In genomic region chr7:29785023-29785422, GRCm38 (mm10) we compare ENCODE assay signal across 10 mouse cellular contexts. TPM values are rescaled to one million over a fixed set of nuclear protein-coding genes. Genes with fewer than 3 reads are reported as not detected.
DNase-seq lines count a peak whose midpoint lies in the region; ATAC-seq and TF ChIP-seq lines count a peak whose summit lies in the region.
"Had no signal": no experiment of that assay in that cellular context is flagged by ENCODE, and none has a peak within 500 bp of the region (broad histone marks: within the 10 kb centered on the region; RNA-seq: fewer than 3 reads in every experiment).

No protein-coding gene starts in this region.

- H3K9ac ChIP-seq in heart, embryonic 12.5 days = peak overlapping the region; percentile 61; the same call in 1 of the 2 replicates
- peak overlapping the region; percentile 94 for H3K9ac ChIP-seq in forebrain, postnatal 0 days
- no peak overlapping the region for H3K9ac ChIP-seq in liver, embryonic 16.5 days (ENCODE audit: low read depth, low read length)

- no peaks in the 10 kb centered on the region for H3K9me3 ChIP-seq in heart, embryonic 12.5 days (replicated peaks)
- no peaks in the 10 kb centered on the region for H3K9me3 ChIP-seq in forebrain, postnatal 0 days (ENCODE audit: low read length)
- H3K9me3 ChIP-seq in liver, embryonic 16.5 days (replicated peaks; ENCODE audit: control insufficient read depth, low read length) = no peaks in the 10 kb centered on the region; the same call in 1 of the 2 replicates

- H3K4me3 ChIP-seq in heart, embryonic 12.5 days = peak overlapping the region; percentile 91
- H3K4me3 ChIP-seq in forebrain, postnatal 0 days (ENCODE audit: low read depth, low read length) = peak overlapping the region; percentile 87
- H3K4me3 ChIP-seq in liver, embryonic 16.5 days (ENCODE audit: low read depth, low read length) = no peak overlapping the region

- peaks cover 41% of the 10 kb centered on the region for H3K36me3 ChIP-seq in heart, embryonic 12.5 days
- peaks cover 27% of the 10 kb centered on the region for H3K36me3 ChIP-seq in forebrain, postnatal 0 days (ENCODE audit: insufficient read depth)
- H3K36me3 ChIP-seq in liver, embryonic 16.5 days (ENCODE audit: control insufficient read depth, insufficient read depth) = no peaks in the 10 kb centered on the region

- peak overlapping the region; percentile 80 for H3K4me2 ChIP-seq in heart, embryonic 12.5 days
- H3K4me2 ChIP-seq in forebrain, postnatal 0 days (ENCODE audit: low read depth) = peak overlapping the region; percentile 78
- H3K4me2 ChIP-seq in liver, embryonic 16.5 days (ENCODE audit: low read depth, low read length) = peak overlapping the region; percentile 87

- WGBS in heart, embryonic 12.5 days = 59% methylated on average over 8 of the region's 8 CpGs
- WGBS in forebrain, postnatal 0 days = 33% methylated on average over 8 of the region's 8 CpGs
- WGBS in liver, embryonic 16.5 days (ENCODE audit: insufficient replicate concordance) = 59% methylated on average over 8 of the region's 8 CpGs

- no peak for ATAC-seq in heart, embryonic 12.5 days (ENCODE audit: insufficient number of reproducible peaks, low FRiP score)
- no peak for ATAC-seq in forebrain, postnatal 0 days
- ATAC-seq in liver, embryonic 16.5 days (ENCODE audit: low read depth) = no peak
- no peak for ATAC-seq in megakaryocyte, adult 5-6 weeks (ENCODE audit: poor library complexity, severe bottlenecking)

- no peak overlapping the region for H3K27ac ChIP-seq in heart, embryonic 12.5 days (ENCODE audit: poor library complexity, severe bottlenecking)
- H3K27ac ChIP-seq in forebrain, postnatal 0 days (ENCODE audit: low read depth, low read length) = no peak overlapping the region
- H3K27ac ChIP-seq in liver, embryonic 16.5 days (ENCODE audit: low read length) = no peak overlapping the region

- H3K27me3 ChIP-seq in heart, embryonic 12.5 days (replicated peaks) = no peaks in the 10 kb centered on the region
- H3K27me3 ChIP-seq in forebrain, postnatal 0 days (ENCODE audit: insufficient read depth, low read length) = no peaks in the 10 kb centered on the region
- H3K27me3 ChIP-seq in liver, embryonic 16.5 days (ENCODE audit: control insufficient read depth, insufficient read depth, low read depth, low read length) = no peaks in the 10 kb centered on the region

- no peak for DNase-seq in heart, adult 8-10 months (ENCODE audit: low spot score)
- peak; percentile 45 for DNase-seq in NIH3T3 (ENCODE audit: low read depth)
- DNase-seq in forebrain, postnatal 0 days = peak; percentile 12
- no peak for DNase-seq in c-Kit-positive CD71-positive TER-119-positive erythroid progenitor cells, embryonic 14.5 days (ENCODE audit: low spot score)
- no peak for DNase-seq in cerebellum, postnatal 36 days
- DNase-seq: thymus, adult 2 months had no signal

- no peak for TF ChIP-seq CTCF in forebrain, postnatal 0 days (IDR thresholded peaks at IDR 0.05; ENCODE audit: low read depth)

- H3K4me1 ChIP-seq in heart, embryonic 12.5 days (replicated peaks) = peaks cover 7% of the 10 kb centered on the region
- 0 out of 2 replicates have a peak, but pooled peaks cover 4% of the 10 kb centered on the region for H3K4me1 ChIP-seq in forebrain, postnatal 0 days (ENCODE audit: insufficient read depth)
- H3K4me1 ChIP-seq in liver, embryonic 16.5 days (ENCODE audit: control insufficient read depth, low read depth, low read length) = peaks cover 3% of the 10 kb centered on the region; the same call in 1 of the 2 replicates

RNA-seq across cellular contexts. Expression of gene Zfp30, which starts 1.2 kb away (rescaled TPM):
- polyA plus RNA-seq in heart, embryonic 12.5 days (2016; fragmentation: Nextera tagmentation; extraction: Ambion mirVana) = 4.4 and 4.5 TPM in 2 replicates
- total RNA-seq in heart, adult 8-10 months (2022) = 1 to 10 TPM; 4.3 to 6.2 (median 5.1) TPM
- total RNA-seq in forebrain, postnatal 0 days (2014; rRNA removed) = 11.3 and 14.4 TPM in 2 replicates
- polyA plus RNA-seq in forebrain, postnatal 0 days (2015; fragmentation: Nextera tagmentation; extraction: Ambion mirVana) = 10.2 and 11.4 TPM in 2 replicates
- polyA plus RNA-seq in liver, embryonic 16.5 days (2015; fragmentation: Nextera tagmentation; extraction: Ambion mirVana) = 0.72 and 0.86 TPM in 2 replicates
- 0.25 TPM in 1 of 2 replicates, not detected in the other for total RNA-seq in megakaryocyte, adult 5-6 weeks (2015)
- not detected in 2 replicates for total RNA-seq in megakaryocyte, adult 5-6 weeks (2017)
- total RNA-seq: monocyte, adult 5-6 weeks had no signal

RNA-seq across cellular contexts. Expression of gene Zfp84, which starts 16.7 kb away (rescaled TPM):
- 10.5 and 10.6 TPM in 2 replicates for polyA plus RNA-seq in heart, embryonic 12.5 days (2016; fragmentation: Nextera tagmentation; extraction: Ambion mirVana)
- total RNA-seq in heart, adult 8-10 months (2022) = 10 to 100 TPM in 3 of 4 experiments, 1 to 10 TPM in 1; 9.9 to 12.2 (median 10.7) TPM
- 16.7 and 19.0 TPM in 2 replicates for total RNA-seq in forebrain, postnatal 0 days (2014; rRNA removed)
- 5.8 and 6.9 TPM in 2 replicates for polyA plus RNA-seq in forebrain, postnatal 0 days (2015; fragmentation: Nextera tagmentation; extraction: Ambion mirVana)
- 3.4 and 3.8 TPM in 2 replicates for polyA plus RNA-seq in liver, embryonic 16.5 days (2015; fragmentation: Nextera tagmentation; extraction: Ambion mirVana)
- 9.6 and 14.7 TPM in 2 replicates for total RNA-seq in megakaryocyte, adult 5-6 weeks (2015)
- total RNA-seq in megakaryocyte, adult 5-6 weeks (2017) = 12.3 and 15.7 TPM in 2 replicates

RNA-seq across cellular contexts. Expression of gene Zfp790, which starts 30.9 kb away (rescaled TPM):
- polyA plus RNA-seq in heart, embryonic 12.5 days (2016; fragmentation: Nextera tagmentation; extraction: Ambion mirVana) = 10.9 and 11.4 TPM in 2 replicates
- total RNA-seq in heart, adult 8-10 months (2022) = 10 to 100 TPM in 3 of 4 experiments, 1 to 10 TPM in 1; 10.0 to 13.4 (median 11.8) TPM
- 15.6 and 16.9 TPM in 2 replicates for total RNA-seq in forebrain, postnatal 0 days (2014; rRNA removed)
- 9.3 and 12.2 TPM in 2 replicates for polyA plus RNA-seq in forebrain, postnatal 0 days (2015; fragmentation: Nextera tagmentation; extraction: Ambion mirVana)
- 3.4 and 4.1 TPM in 2 replicates for polyA plus RNA-seq in liver, embryonic 16.5 days (2015; fragmentation: Nextera tagmentation; extraction: Ambion mirVana)
- 4.8 and 5.6 TPM in 2 replicates for total RNA-seq in megakaryocyte, adult 5-6 weeks (2015)
- total RNA-seq in megakaryocyte, adult 5-6 weeks (2017) = 9.0 and 9.1 TPM in 2 replicates

RNA-seq across cellular contexts. Expression of gene Catsperg2, which starts 58.2 kb away (rescaled TPM):
- polyA plus RNA-seq in heart, embryonic 12.5 days (2016; fragmentation: Nextera tagmentation; extraction: Ambion mirVana) = not detected in 2 replicates
- not detected for total RNA-seq in heart, adult 8-10 months (2022)
- total RNA-seq in forebrain, postnatal 0 days (2014; rRNA removed) = 0.52 and 0.62 TPM in 2 replicates
- 0.10 TPM in 1 of 2 replicates, not detected in the other for polyA plus RNA-seq in forebrain, postnatal 0 days (2015; fragmentation: Nextera tagmentation; extraction: Ambion mirVana)
- polyA plus RNA-seq in liver, embryonic 16.5 days (2015; fragmentation: Nextera tagmentation; extraction: Ambion mirVana) = not detected in 2 replicates
- total RNA-seq in megakaryocyte, adult 5-6 weeks (2015) = not detected in 2 replicates
- not detected in 2 replicates for total RNA-seq in megakaryocyte, adult 5-6 weeks (2017)
- total RNA-seq: monocyte, adult 5-6 weeks had no signal

Comparison
In these comparisons a context has a peak if more than half of its experiments do, and no peak if none do; other contexts are left out.
1. DNase-seq: peak in NIH3T3 (single experiment) and forebrain, postnatal 0 days (single experiment); none in heart, adult 8-10 months (single experiment), c-Kit-positive CD71-positive TER-119-positive erythroid progenitor cells, embryonic 14.5 days (single experiment) and cerebellum, postnatal 36 days (0 of 2).
2. Peak in every context shown above with its lines, with median percentiles within 50 percentile points of each other: H3K4me2 ChIP-seq.